Mouse (Mus musculus): ENCODE results near the gene Cnnm1. TPM values are rescaled to one million over a fixed set of nuclear protein-coding genes. Genes with fewer than 3 reads are reported as not detected.

The Cnnm1 gene
- total RNA-seq, 2 experiments from 2014 or later = not detected

DNA sequence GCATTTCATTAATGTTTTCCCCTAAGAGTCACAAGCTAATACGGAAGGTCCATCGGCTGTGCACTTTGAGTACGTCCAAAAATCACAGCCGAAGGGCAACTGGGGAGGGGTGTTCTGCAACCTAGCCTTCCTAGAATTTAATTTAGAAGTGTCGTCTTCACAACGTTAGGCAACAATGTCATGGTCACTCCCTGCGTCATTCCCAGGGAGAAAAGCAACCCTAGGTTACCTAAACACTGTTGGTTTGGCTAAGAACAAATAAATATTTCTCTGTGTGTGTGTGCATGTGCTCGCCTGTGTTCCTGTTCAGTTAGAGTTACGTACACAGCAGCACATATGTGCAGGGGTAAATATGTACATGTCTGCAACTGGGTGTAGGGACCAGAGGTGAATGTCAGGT is 85.8 kb downstream of the Cnnm1 start:
- ATAC-seq (replicated peaks; ENCODE audit: low FRiP score, poor library complexity, severe bottlenecking) = no peak

DNA sequence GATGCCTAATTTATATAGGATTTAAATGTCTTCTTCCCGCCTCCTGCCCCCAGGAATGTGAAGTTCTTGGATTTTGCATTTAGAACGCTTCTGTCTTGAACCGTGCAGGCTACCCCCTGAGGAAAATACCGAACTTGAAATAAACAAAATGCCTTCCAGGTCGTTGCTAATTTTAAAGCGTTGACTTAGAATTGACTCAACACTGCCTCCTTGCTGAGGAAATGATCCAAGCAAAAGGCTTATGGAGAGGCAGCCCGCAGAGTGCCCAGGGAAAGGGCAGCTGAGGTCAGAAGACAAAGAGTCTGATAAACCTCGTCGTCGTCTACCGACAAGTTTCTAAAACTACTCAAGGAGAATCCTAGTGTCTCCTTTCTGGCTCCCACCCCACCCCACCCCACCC is 86.9 kb downstream of the Cnnm1 start:
- ATAC-seq (replicated peaks; ENCODE audit: low FRiP score, poor library complexity, severe bottlenecking) = no peak

DNA sequence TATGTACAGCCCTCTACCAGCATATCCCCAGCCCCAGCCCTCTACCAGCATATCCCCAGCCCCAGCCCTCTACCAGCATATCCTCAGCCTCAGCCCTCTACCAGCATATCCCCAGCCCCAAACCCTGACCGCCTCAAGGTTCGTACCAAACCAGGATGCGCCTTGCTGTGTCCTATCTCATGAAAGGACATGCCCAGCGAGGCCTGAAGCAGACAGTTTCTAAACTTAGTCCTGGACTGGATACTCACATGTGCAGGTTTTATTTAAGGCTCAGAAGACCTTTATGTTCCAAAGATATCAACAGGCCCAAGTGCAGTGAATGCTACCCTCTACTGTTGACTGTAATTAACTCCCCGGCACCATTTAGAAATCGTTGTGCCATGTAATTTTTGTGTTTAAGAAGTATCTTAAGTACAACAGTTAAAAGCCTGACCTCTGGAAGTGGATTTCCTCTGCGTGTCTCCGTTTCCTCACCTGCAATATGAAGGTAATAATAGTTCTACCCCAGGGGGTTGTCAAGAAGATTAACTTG is 87.9 kb downstream of the Cnnm1 start:
- no peak for ATAC-seq (replicated peaks; ENCODE audit: low FRiP score, poor library complexity, severe bottlenecking)

DNA sequence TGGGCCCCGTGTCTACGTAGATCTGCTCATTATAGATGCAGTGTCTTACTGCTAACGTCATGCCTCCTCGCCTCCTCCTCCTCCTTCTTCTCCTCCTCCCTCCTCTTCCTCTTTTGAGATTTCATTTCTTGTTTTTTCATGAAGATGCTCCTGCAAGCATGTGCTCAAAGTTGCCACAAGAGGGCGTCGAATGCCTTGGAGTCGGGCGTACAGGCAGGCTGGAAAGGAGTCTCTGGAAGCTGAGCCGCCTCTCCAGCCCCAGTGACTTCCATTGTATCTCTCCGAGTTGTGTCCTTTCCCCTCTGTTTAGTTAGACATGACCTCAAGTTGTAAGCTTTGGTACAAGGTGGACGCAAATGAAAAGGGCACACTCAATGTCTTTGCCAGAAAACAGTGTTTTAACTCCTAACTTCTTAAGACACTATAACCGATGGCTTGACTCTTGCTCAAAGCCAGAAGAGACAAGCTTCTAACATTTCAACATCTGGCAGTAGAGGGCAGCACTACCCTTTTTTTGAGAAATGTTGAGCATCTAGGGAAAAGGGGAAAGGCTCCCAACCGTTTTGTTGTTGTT is 90.0 kb downstream of the Cnnm1 start:
- ATAC-seq (replicated peaks; ENCODE audit: low FRiP score, poor library complexity, severe bottlenecking) = peak; percentile 89

DNA sequence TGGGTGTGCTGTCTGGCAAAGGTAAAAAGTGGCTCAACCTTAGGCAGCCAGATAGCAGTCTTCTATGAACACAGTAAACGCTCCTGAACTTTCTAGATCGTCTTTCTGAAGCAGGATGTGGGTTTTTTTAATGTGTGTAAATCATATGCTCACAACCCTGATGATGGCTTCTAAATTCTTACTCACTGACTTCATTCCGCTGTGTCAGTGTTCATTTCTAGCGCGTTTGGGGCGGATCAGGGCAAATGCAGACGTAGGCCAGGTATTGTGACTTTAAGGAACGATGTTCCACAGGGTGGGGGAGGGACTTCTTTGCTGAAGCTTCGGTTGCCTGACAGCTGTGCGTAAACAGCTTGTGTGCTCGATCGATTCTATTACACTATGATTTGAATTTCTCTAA is 90.7 kb downstream of the Cnnm1 start:
- ATAC-seq (replicated peaks; ENCODE audit: low FRiP score, poor library complexity, severe bottlenecking) = no peak

DNA sequence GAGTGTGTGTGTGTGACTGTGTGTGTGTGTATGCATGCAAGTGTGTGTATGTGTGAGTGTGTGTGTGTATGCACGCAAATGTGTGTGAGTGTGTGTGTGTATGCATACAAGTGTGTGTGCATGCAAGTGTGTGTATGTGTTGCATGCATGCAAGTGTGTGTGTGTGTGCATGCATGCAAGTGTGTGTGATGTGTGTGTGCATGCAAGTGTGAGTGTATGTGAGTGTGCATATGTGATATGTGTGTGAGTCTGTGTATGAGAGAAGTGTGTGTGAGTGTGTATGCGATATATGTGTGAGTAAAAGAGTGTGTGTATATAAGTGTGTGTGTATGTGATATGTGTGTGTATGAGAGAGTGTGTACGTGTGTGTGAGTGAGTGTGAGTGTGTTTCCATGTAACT is 95.1 kb downstream of the Cnnm1 start:
- ATAC-seq (replicated peaks; ENCODE audit: low FRiP score, poor library complexity, severe bottlenecking) = no peak

DNA sequence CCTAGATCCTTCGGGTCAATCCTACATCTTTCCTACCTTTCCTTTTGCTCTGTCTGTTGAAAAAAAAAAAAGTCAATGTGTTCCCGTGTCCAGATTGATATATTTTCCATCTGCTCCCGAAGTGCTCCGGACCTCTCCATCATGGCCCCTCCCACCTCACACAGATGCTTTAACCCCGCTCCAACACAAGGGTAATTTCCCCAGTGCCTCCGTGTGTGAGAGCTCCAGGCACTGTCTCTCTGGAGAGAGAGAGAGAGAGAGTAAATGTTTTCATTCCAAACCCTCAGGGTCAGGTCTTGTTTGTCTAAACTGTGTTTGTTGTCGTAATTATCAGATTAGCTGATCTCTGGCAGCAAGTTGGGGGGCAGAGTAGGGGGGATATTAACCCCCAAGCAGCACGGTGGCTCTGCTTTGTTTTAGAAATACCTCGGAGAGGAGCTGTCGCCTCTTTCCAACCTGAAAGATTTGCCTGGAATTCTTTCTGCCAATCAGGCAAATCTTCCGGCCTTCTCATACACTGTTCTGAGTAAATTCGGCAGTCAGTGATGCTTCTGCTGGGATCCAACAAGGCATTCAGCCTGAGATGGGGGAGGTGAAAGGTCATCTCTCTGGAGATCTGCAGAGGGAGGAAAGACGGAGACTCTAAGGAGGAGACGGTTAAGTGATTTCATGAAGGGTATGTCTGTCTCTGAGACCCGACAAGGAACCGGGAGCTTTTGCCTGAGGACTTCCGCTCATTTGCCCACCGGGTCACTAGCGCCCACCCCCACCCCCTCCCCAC is 106.3 kb downstream of the Cnnm1 start:
- ATAC-seq (replicated peaks; ENCODE audit: low FRiP score, poor library complexity, severe bottlenecking) = no peak

Other genes with a start within 250 kb of the Cnnm1 start
- gene Hpse2, start 52.1 kb upstream of the Cnnm1 start, total RNA-seq (2015; ENCODE audit: low replicate concordance) = not detected in 2 replicates
- not detected in 2 replicates for gene Hpse2, start 52.1 kb upstream of the Cnnm1 start, total RNA-seq (2017; ENCODE audit: low replicate concordance)
- 4.6 and 6.5 TPM in 2 replicates for gene Got1, start 84.2 kb downstream of the Cnnm1 start, total RNA-seq (2015; ENCODE audit: low replicate concordance)
- gene Got1, start 84.2 kb downstream of the Cnnm1 start, total RNA-seq (2017; ENCODE audit: low replicate concordance) = 7.2 and 8.2 TPM in 2 replicates
- 1.7 TPM in 1 of 2 replicates, not detected in the other for gene Nkx2-3, start 171.9 kb downstream of the Cnnm1 start, total RNA-seq (2015; ENCODE audit: low replicate concordance)
- gene Nkx2-3, start 171.9 kb downstream of the Cnnm1 start, total RNA-seq (2017; ENCODE audit: low replicate concordance) = not detected in 2 replicates
- 3.8 and 12.1 TPM in 2 replicates for gene Slc25a28, start 234.4 kb downstream of the Cnnm1 start, total RNA-seq (2015; ENCODE audit: low replicate concordance)
- gene Slc25a28, start 234.4 kb downstream of the Cnnm1 start, total RNA-seq (2017; ENCODE audit: low replicate concordance) = 9.7 and 10.9 TPM in 2 replicates
- 3.8 and 4.4 TPM in 2 replicates for gene Entpd7, start 249.2 kb downstream of the Cnnm1 start, total RNA-seq (2015; ENCODE audit: low replicate concordance)
- gene Entpd7, start 249.2 kb downstream of the Cnnm1 start, total RNA-seq (2017; ENCODE audit: low replicate concordance) = 1.1 TPM in 2 replicates

Measured in erythroblast, adult 5-6 weeks (primary cell).